Mouse (Mus musculus) spleen, adult 2 months (tissue): Measurements from ENCODE around the gene Mapt.

Source experiments
- CTCF ChIP-seq: fragments of 200-500 bp; IDR thresholded peaks from 2 replicates; pipeline ENCODE4 v1.5.1; 2011; ENCODE audit warnings: mild to moderate bottlenecking, inconsistent platforms; ENCODE audit not compliant: insufficient read depth, insufficient read length, insufficient replicate concordance; ENCODE audit errors: extremely low read depth
- POLR2A ChIP-seq: fragments of 200-500 bp; IDR thresholded peaks from 2 replicates; pipeline ENCODE4 v1.6.1; 2011; ENCODE audit warnings: low read depth, low read length, inconsistent platforms

- no peak for TF ChIP-seq CTCF
- no peak for TF ChIP-seq POLR2A
These were observed 78.4 kb downstream of the Mapt start for GRCm38 (mm10) chr11:104309377-104310225.
